ENCODE assay signal across 12 mouse cellular contexts in the genomic region with DNA sequence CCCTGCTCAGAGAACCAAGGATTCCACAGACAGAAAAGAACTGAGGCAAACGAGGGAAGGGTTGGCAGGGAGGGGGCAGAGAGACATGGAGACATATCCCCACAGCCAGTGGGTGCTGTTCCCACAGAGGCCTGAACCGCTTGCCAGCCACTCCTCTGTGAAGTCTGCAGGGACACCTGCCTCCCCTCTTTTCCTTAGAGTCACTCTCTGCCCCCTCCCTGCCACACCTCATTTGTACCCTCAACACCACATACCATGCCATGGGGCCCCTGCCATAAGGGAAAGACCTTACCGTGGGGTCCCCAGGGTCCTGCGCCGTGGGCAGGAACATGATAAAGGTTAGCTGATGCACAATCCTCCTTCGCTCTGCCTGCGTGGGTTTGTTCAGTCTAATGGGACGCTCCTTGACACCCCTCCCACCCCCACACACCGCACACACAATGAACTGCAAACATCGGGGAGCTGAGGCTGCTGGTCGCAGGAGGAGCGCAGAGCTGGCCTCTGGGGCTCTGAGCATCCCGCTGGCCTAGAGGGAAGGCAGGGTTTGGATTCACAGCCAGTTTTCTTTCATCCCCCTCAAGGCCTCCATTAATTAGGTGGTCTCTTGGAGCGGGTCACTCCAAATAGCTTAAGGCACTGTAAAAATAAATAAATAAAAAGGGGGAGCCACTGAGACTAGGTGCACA. TPM values are rescaled to one million over a fixed set of nuclear protein-coding genes. Genes with fewer than 3 reads are reported as not detected.
A peak's percentile ranks its signal among the peaks of the same experiment; 100 is the strongest.
DNase-seq lines count a peak whose midpoint lies in the region; ATAC-seq and TF ChIP-seq lines count a peak whose summit lies in the region.
"Had no signal": no experiment of that assay in that cellular context is flagged by ENCODE, and none has a peak within 500 bp of the region (broad histone marks: within the 10 kb centered on the region; RNA-seq: fewer than 3 reads in every experiment).

No protein-coding gene starts in this region.

- H3K27me3 ChIP-seq in forebrain, embryonic 16.5 days (replicated peaks; ENCODE audit: control insufficient read depth, insufficient read depth, low read length) = no peaks in the 10 kb centered on the region
- H3K27me3 ChIP-seq in midbrain, embryonic 10.5 days (ENCODE audit: low read depth, poor library complexity, severe bottlenecking) = peaks cover 41% of the 10 kb centered on the region

- H3K9ac ChIP-seq in forebrain, embryonic 16.5 days (replicated peaks; ENCODE audit: low read depth, low read length) = peak overlapping the region; percentile 93
- H3K9ac ChIP-seq: liver, embryonic 13.5 days had no signal

- H3K4me2 ChIP-seq in forebrain, embryonic 16.5 days (ENCODE audit: low read length) = peak overlapping the region; percentile 85

- WGBS in forebrain, embryonic 16.5 days = 12% methylated on average over 14 of the region's 14 CpGs
- 18% methylated on average over 14 of the region's 14 CpGs for WGBS in midbrain, embryonic 10.5 days

- DNase-seq in heart, adult 11 months = peak; percentile 94
- DNase-seq in heart, postnatal 10 days = no peak
- peak; percentile 65 for DNase-seq in brain, embryonic 14.5 days (ENCODE audit: low read depth)
- DNase-seq in midbrain, embryonic 10.5 days (ENCODE audit: low spot score) = no peak
- no peak for DNase-seq in spleen, postnatal 36 days (ENCODE audit: low spot score in 2 of 2)
- no peak for DNase-seq in thymus, postnatal 14 days
- DNase-seq: adrenal gland, postnatal 10 days; liver, embryonic 13.5 days; right cerebral cortex, postnatal 14 days had no signal

- no peak for TF ChIP-seq CTCF in brain, embryonic 14.5 days (IDR thresholded peaks at IDR 0.05; ENCODE audit: borderline replicate concordance, extremely low read depth, insufficient read depth, insufficient read length)

- no peaks in the 10 kb centered on the region for H3K9me3 ChIP-seq in forebrain, embryonic 16.5 days (ENCODE audit: control insufficient read depth, low read length)
- no peaks in the 10 kb centered on the region for H3K9me3 ChIP-seq in midbrain, embryonic 10.5 days (replicated peaks)
- H3K9me3 ChIP-seq: liver, embryonic 13.5 days had no signal

- no peaks in the 10 kb centered on the region for H3K36me3 ChIP-seq in forebrain, embryonic 16.5 days (ENCODE audit: control insufficient read depth, insufficient read depth)
- no peaks in the 10 kb centered on the region for H3K36me3 ChIP-seq in midbrain, embryonic 10.5 days
- H3K36me3 ChIP-seq: liver, embryonic 13.5 days had no signal

- intact Hi-C loops in heart, postnatal 10 days (cut with DNase I) = loop anchor here (2.0 kb wide), 1 partner anchor 29 kb away; a partner anchor contains a TSS

- peak overlapping the region; percentile 99 for H3K27ac ChIP-seq in forebrain, embryonic 16.5 days (ENCODE audit: low read length)
- peak overlapping the region; percentile 97 for H3K27ac ChIP-seq in midbrain, embryonic 10.5 days (replicated peaks)
- H3K27ac ChIP-seq: liver, embryonic 13.5 days had no signal

- H3K4me3 ChIP-seq in forebrain, embryonic 16.5 days (replicated peaks; ENCODE audit: low read length) = peak overlapping the region; percentile 69
- peak overlapping the region; percentile 75 for H3K4me3 ChIP-seq in midbrain, embryonic 10.5 days

- TF ChIP-seq POLR2A in brain, embryonic 14.5 days (IDR thresholded peaks at IDR 0.05; ENCODE audit: borderline replicate concordance, extremely low read depth, insufficient read depth, insufficient read length, poor library complexity, severe bottlenecking) = no peak

- no peak for ATAC-seq in forebrain, embryonic 16.5 days
- ATAC-seq in erythroid progenitor cell, adult 5-6 weeks (replicated peaks; ENCODE audit: low FRiP score, poor library complexity, severe bottlenecking) = no peak

- peaks cover 49% of the 10 kb centered on the region for H3K4me1 ChIP-seq in forebrain, embryonic 16.5 days (replicated peaks; ENCODE audit: control insufficient read depth, insufficient read depth, low read length)
- peaks cover 73% of the 10 kb centered on the region for H3K4me1 ChIP-seq in midbrain, embryonic 10.5 days

RNA-seq across cellular contexts. Expression of a gene that starts 18.1 kb away (rescaled TPM):
- 10 to 100 TPM; 61.4 to 67.8 TPM for total RNA-seq in heart, postnatal 10 days (2021)
- polyA plus RNA-seq in brain, embryonic 14.5 days (2012; rRNA removed) = 162 and 203 TPM in 2 replicates
- polyA plus RNA-seq in forebrain, embryonic 16.5 days (2015; fragmentation: Nextera tagmentation; extraction: Ambion mirVana) = 156 and 181 TPM in 2 replicates
- polyA plus RNA-seq in midbrain, embryonic 10.5 days (2016; fragmentation: Nextera tagmentation; extraction: Ambion mirVana) = 32.4 and 44.8 TPM in 2 replicates
- total RNA-seq in erythroid progenitor cell, adult 5-6 weeks (2015; ENCODE audit: low replicate concordance) = not detected in 2 replicates
- total RNA-seq in erythroid progenitor cell, adult 5-6 weeks (2017; ENCODE audit: low replicate concordance) = not detected in 2 replicates

RNA-seq across cellular contexts. Expression of a gene that starts 19.6 kb away (rescaled TPM):
- 10 to 100 TPM; 19.4 to 19.8 TPM for total RNA-seq in heart, postnatal 10 days (2021)
- 21.9 and 26.8 TPM in 2 replicates for polyA plus RNA-seq in brain, embryonic 14.5 days (2012; rRNA removed)
- 20.5 and 20.8 TPM in 2 replicates for polyA plus RNA-seq in forebrain, embryonic 16.5 days (2015; fragmentation: Nextera tagmentation; extraction: Ambion mirVana)
- 14.8 and 19.7 TPM in 2 replicates for polyA plus RNA-seq in midbrain, embryonic 10.5 days (2016; fragmentation: Nextera tagmentation; extraction: Ambion mirVana)
- total RNA-seq in erythroid progenitor cell, adult 5-6 weeks (2015; ENCODE audit: low replicate concordance) = 5.9 and 10.5 TPM in 2 replicates
- 5.5 and 11.9 TPM in 2 replicates for total RNA-seq in erythroid progenitor cell, adult 5-6 weeks (2017; ENCODE audit: low replicate concordance)

RNA-seq across cellular contexts. Expression of a gene that starts 28.9 kb away (rescaled TPM):
- 10 to 100 TPM; 44.2 to 47.5 TPM for total RNA-seq in heart, postnatal 10 days (2021)
- polyA plus RNA-seq in brain, embryonic 14.5 days (2012; rRNA removed) = 75.5 and 85.9 TPM in 2 replicates
- polyA plus RNA-seq in forebrain, embryonic 16.5 days (2015; fragmentation: Nextera tagmentation; extraction: Ambion mirVana) = 107 and 109 TPM in 2 replicates
- polyA plus RNA-seq in midbrain, embryonic 10.5 days (2016; fragmentation: Nextera tagmentation; extraction: Ambion mirVana) = 160 and 170 TPM in 2 replicates
- total RNA-seq in erythroid progenitor cell, adult 5-6 weeks (2015; ENCODE audit: low replicate concordance) = 14.7 and 18.0 TPM in 2 replicates
- total RNA-seq in erythroid progenitor cell, adult 5-6 weeks (2017; ENCODE audit: low replicate concordance) = 13.7 and 18.1 TPM in 2 replicates

RNA-seq across cellular contexts. Expression of a gene that starts 49.5 kb away (rescaled TPM):
- not detected for total RNA-seq in heart, postnatal 10 days (2021)
- polyA plus RNA-seq in brain, embryonic 14.5 days (2012; rRNA removed) = 0.19 and 0.34 TPM in 2 replicates
- polyA plus RNA-seq in forebrain, embryonic 16.5 days (2015; fragmentation: Nextera tagmentation; extraction: Ambion mirVana) = 0.26 and 0.35 TPM in 2 replicates
- 0.05 TPM in 1 of 2 replicates, not detected in the other for polyA plus RNA-seq in midbrain, embryonic 10.5 days (2016; fragmentation: Nextera tagmentation; extraction: Ambion mirVana)
- not detected in 2 replicates for total RNA-seq in erythroid progenitor cell, adult 5-6 weeks (2015; ENCODE audit: low replicate concordance)
- total RNA-seq in erythroid progenitor cell, adult 5-6 weeks (2017; ENCODE audit: low replicate concordance) = not detected in 2 replicates
- total RNA-seq: adrenal gland, postnatal 10 days; CH12.LX had no signal
- polyA plus RNA-seq: liver, embryonic 13.5 days had no signal

Comparison
In these comparisons a context has a peak if more than half of its experiments do, and no peak if none do; other contexts are left out.
1. DNase-seq: peak in heart, adult 11 months (single experiment) and brain, embryonic 14.5 days (single experiment); none in heart, postnatal 10 days (0 of 2), midbrain, embryonic 10.5 days (single experiment), spleen, postnatal 36 days (0 of 2) and thymus, postnatal 14 days (single experiment).